Comparison of ENCODE assay signal across 16 mouse cellular contexts in the genomic region with DNA sequence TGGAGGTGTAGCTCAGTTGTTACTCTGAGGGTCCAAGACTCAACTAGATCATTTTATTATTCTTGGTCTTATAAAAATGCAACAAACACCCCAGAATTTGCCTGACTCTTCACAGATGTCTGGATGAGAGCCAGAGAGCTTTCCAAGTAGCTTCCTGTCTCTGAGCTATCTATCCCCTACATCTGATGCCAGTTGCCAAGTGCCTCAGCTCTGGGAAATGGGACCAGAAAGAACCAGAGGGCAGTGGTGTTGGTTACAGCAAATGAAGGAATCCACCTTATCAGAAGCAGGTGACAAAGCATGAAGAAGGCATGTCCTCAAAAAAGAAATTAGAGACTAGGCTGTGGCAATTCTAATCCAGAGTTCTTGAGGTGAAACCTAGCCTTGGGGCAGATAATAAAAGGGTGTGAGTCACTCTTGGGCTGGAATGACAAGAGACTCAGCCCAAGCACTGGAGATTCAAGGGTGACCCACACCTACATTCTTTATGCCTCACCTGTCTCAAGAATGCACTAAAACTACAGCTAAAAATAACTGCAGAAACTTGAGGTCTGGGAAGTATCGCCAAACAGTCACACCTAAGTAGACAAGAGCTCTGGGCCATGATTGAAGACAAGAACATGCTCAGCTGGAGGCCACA. TPM values are rescaled to one million over a fixed set of nuclear protein-coding genes. Genes with fewer than 3 reads are reported as not detected.
DNase-seq lines count a peak whose midpoint lies in the region; ATAC-seq and TF ChIP-seq lines count a peak whose summit lies in the region.
"Had no signal": no experiment of that assay in that cellular context is flagged by ENCODE, and none has a peak within 500 bp of the region (broad histone marks: within the 10 kb centered on the region; RNA-seq: fewer than 3 reads in every experiment).

No protein-coding gene starts in this region.

- DNase-seq in kidney, postnatal 10 days, result no peak
- DNase-seq in MN1 (ENCODE audit: low spot score), result peak; percentile 19
- peak; percentile 32 to 41 for DNase-seq in lung, postnatal 4 days
- DNase-seq in gastrocnemius, postnatal 25 days, result no peak
- DNase-seq in hindbrain, postnatal 0 days (ENCODE audit: low spot score), result no peak
- no peak for DNase-seq in hindbrain, embryonic 11.5 days (ENCODE audit: low spot score)
- DNase-seq: adrenal gland, postnatal 10 days; cerebellum, postnatal 14 days; heart, postnatal 14 days; liver, embryonic 13.5 days; thymus, adult 2 months had no signal

- no peaks in the 10 kb centered on the region for H3K27me3 ChIP-seq in kidney, embryonic 16.5 days (ENCODE audit: insufficient read depth, low read length)
- no peaks in the 10 kb centered on the region for H3K27me3 ChIP-seq in intestine, embryonic 15.5 days (replicated peaks)
- H3K27me3 ChIP-seq in hindbrain, postnatal 0 days (ENCODE audit: insufficient read depth, low read length), result no peaks in the 10 kb centered on the region
- H3K27me3 ChIP-seq in hindbrain, embryonic 11.5 days (ENCODE audit: control insufficient read depth, insufficient read depth, low read length), result no peaks in the 10 kb centered on the region
- H3K27me3 ChIP-seq: embryonic facial prominence, embryonic 12.5 days; liver, embryonic 13.5 days had no signal

- no peak for TF ChIP-seq CTCF in hindbrain, postnatal 0 days (IDR thresholded peaks at IDR 0.05; ENCODE audit: low read depth)

- peak overlapping the region; percentile 49; the same call in 1 of the 2 replicates for H3K27ac ChIP-seq in kidney, embryonic 16.5 days (ENCODE audit: low read length)
- H3K27ac ChIP-seq in intestine, embryonic 15.5 days, result peak overlapping the region; percentile 60; the same call in 1 of the 2 replicates
- no peak overlapping the region for H3K27ac ChIP-seq in hindbrain, postnatal 0 days
- no peak overlapping the region for H3K27ac ChIP-seq in hindbrain, embryonic 11.5 days (ENCODE audit: low read depth, low read length)
- H3K27ac ChIP-seq: embryonic facial prominence, embryonic 12.5 days; forebrain, embryonic 10.5 days; liver, embryonic 13.5 days; midbrain, embryonic 10.5 days had no signal

- WGBS in kidney, embryonic 16.5 days, result 59% methylated on average over 1 of the region's 1 CpGs
- WGBS in intestine, embryonic 15.5 days, result 58% methylated on average over 1 of the region's 1 CpGs
- WGBS in hindbrain, postnatal 0 days, result 100% methylated on average over 1 of the region's 1 CpGs
- WGBS in hindbrain, embryonic 11.5 days, result 92% methylated on average over 1 of the region's 1 CpGs

- H3K4me1 ChIP-seq in kidney, embryonic 16.5 days (ENCODE audit: insufficient read depth, low read length), result peaks cover 2% of the 10 kb centered on the region; the same call in 1 of the 2 replicates
- H3K4me1 ChIP-seq in intestine, embryonic 15.5 days (replicated peaks), result 0 out of 2 replicates have a peak, but pooled peaks cover 10% of the 10 kb centered on the region
- no peaks in the 10 kb centered on the region for H3K4me1 ChIP-seq in hindbrain, postnatal 0 days (ENCODE audit: insufficient read depth, low read length)
- no peaks in the 10 kb centered on the region for H3K4me1 ChIP-seq in hindbrain, embryonic 11.5 days (replicated peaks; ENCODE audit: control insufficient read depth, insufficient read depth, low read length)
- H3K4me1 ChIP-seq: embryonic facial prominence, embryonic 12.5 days; forebrain, embryonic 10.5 days; liver, embryonic 13.5 days; midbrain, embryonic 10.5 days had no signal

- no peak for ATAC-seq in kidney, embryonic 16.5 days (ENCODE audit: low FRiP score, low TSS enrichment)
- peak; percentile 63 for ATAC-seq in intestine, embryonic 15.5 days
- no peak for ATAC-seq in hindbrain, postnatal 0 days
- ATAC-seq in hindbrain, embryonic 11.5 days (ENCODE audit: low FRiP score), result no peak

- peaks cover 45% of the 10 kb centered on the region for H3K36me3 ChIP-seq in kidney, embryonic 16.5 days (ENCODE audit: insufficient read depth, low read length)
- peaks cover 32% of the 10 kb centered on the region for H3K36me3 ChIP-seq in intestine, embryonic 15.5 days
- peaks cover 38% of the 10 kb centered on the region for H3K36me3 ChIP-seq in hindbrain, postnatal 0 days (ENCODE audit: insufficient read depth, low read length)
- peaks cover 5% of the 10 kb centered on the region; the same call in 1 of the 2 replicates for H3K36me3 ChIP-seq in hindbrain, embryonic 11.5 days (ENCODE audit: control insufficient read depth, insufficient read depth, low read length)

- H3K9ac ChIP-seq in kidney, embryonic 16.5 days (replicated peaks; ENCODE audit: low read length), result no peak overlapping the region
- H3K9ac ChIP-seq in intestine, embryonic 15.5 days, result no peak overlapping the region
- H3K9ac ChIP-seq in hindbrain, postnatal 0 days (replicated peaks; ENCODE audit: low read length), result no peak overlapping the region
- H3K9ac ChIP-seq in hindbrain, embryonic 11.5 days (ENCODE audit: low read depth, low read length), result no peak overlapping the region
- H3K9ac ChIP-seq: embryonic facial prominence, embryonic 12.5 days; liver, embryonic 13.5 days had no signal

- no peaks in the 10 kb centered on the region for H3K9me3 ChIP-seq in kidney, embryonic 16.5 days (ENCODE audit: low read length)
- H3K9me3 ChIP-seq in intestine, embryonic 15.5 days, result no peaks in the 10 kb centered on the region
- H3K9me3 ChIP-seq in hindbrain, postnatal 0 days (ENCODE audit: low read length), result no peaks in the 10 kb centered on the region
- H3K9me3 ChIP-seq in hindbrain, embryonic 11.5 days (ENCODE audit: control insufficient read depth, low read length), result no peaks in the 10 kb centered on the region
- H3K9me3 ChIP-seq: embryonic facial prominence, embryonic 12.5 days; forebrain, embryonic 10.5 days; liver, embryonic 13.5 days; midbrain, embryonic 10.5 days had no signal

- no peak overlapping the region for H3K4me2 ChIP-seq in kidney, embryonic 16.5 days (replicated peaks; ENCODE audit: low read depth, low read length)
- no peak overlapping the region for H3K4me2 ChIP-seq in intestine, embryonic 15.5 days (replicated peaks)
- no peak overlapping the region for H3K4me2 ChIP-seq in hindbrain, postnatal 0 days (ENCODE audit: low read depth, low read length)
- H3K4me2 ChIP-seq in hindbrain, embryonic 11.5 days (replicated peaks; ENCODE audit: low read depth, low read length), result no peak overlapping the region
- H3K4me2 ChIP-seq: embryonic facial prominence, embryonic 12.5 days; liver, embryonic 13.5 days had no signal

- no peak overlapping the region for H3K4me3 ChIP-seq in kidney, embryonic 16.5 days (ENCODE audit: low read length)
- no peak overlapping the region for H3K4me3 ChIP-seq in intestine, embryonic 15.5 days (replicated peaks)
- H3K4me3 ChIP-seq in hindbrain, postnatal 0 days (ENCODE audit: low read length), result no peak overlapping the region
- H3K4me3 ChIP-seq in hindbrain, embryonic 11.5 days (ENCODE audit: low read depth, low read length), result no peak overlapping the region
- H3K4me3 ChIP-seq: embryonic facial prominence, embryonic 12.5 days; forebrain, embryonic 10.5 days; liver, embryonic 13.5 days; midbrain, embryonic 10.5 days had no signal

RNA-seq across cellular contexts. Expression of gene Ddx47, which starts 13.5 kb away (rescaled TPM):
- 126 TPM in 2 replicates for polyA plus RNA-seq in kidney, embryonic 16.5 days (2015; fragmentation: Nextera tagmentation; extraction: Ambion mirVana)
- polyA plus RNA-seq in intestine, embryonic 15.5 days (2015; fragmentation: Nextera tagmentation; extraction: Ambion mirVana), result 97.4 and 99.7 TPM in 2 replicates
- total RNA-seq in gastrocnemius, postnatal 25 days (2021), result 10 to 100 TPM; 26.1 to 26.4 TPM
- total RNA-seq in hindbrain, postnatal 0 days (2014; rRNA removed), result 21.7 and 40.5 TPM in 2 replicates
- 60.5 TPM in 2 replicates for polyA plus RNA-seq in hindbrain, postnatal 0 days (2015; fragmentation: Nextera tagmentation; extraction: Ambion mirVana)
- polyA plus RNA-seq in hindbrain, embryonic 11.5 days (2014; fragmentation: Nextera tagmentation; extraction: Ambion mirVana), result 101 and 102 TPM in 2 replicates

RNA-seq across cellular contexts. Expression of gene Gprc5a, which starts 40.5 kb away (rescaled TPM):
- polyA plus RNA-seq in kidney, embryonic 16.5 days (2015; fragmentation: Nextera tagmentation; extraction: Ambion mirVana), result 14.3 and 16.7 TPM in 2 replicates
- 8.8 and 10.9 TPM in 2 replicates for polyA plus RNA-seq in intestine, embryonic 15.5 days (2015; fragmentation: Nextera tagmentation; extraction: Ambion mirVana)
- under 1 TPM; 0.38 to 0.75 TPM for total RNA-seq in gastrocnemius, postnatal 25 days (2021)
- total RNA-seq in hindbrain, postnatal 0 days (2014; rRNA removed), result 0.25 and 0.63 TPM in 2 replicates
- 0.30 and 0.35 TPM in 2 replicates for polyA plus RNA-seq in hindbrain, postnatal 0 days (2015; fragmentation: Nextera tagmentation; extraction: Ambion mirVana)
- 2.3 and 3.7 TPM in 2 replicates for polyA plus RNA-seq in hindbrain, embryonic 11.5 days (2014; fragmentation: Nextera tagmentation; extraction: Ambion mirVana)

RNA-seq across cellular contexts. Expression of gene Apold1, which starts 43.4 kb away (rescaled TPM):
- 3.7 and 4.4 TPM in 2 replicates for polyA plus RNA-seq in kidney, embryonic 16.5 days (2015; fragmentation: Nextera tagmentation; extraction: Ambion mirVana)
- 3.5 and 3.6 TPM in 2 replicates for polyA plus RNA-seq in intestine, embryonic 15.5 days (2015; fragmentation: Nextera tagmentation; extraction: Ambion mirVana)
- total RNA-seq in gastrocnemius, postnatal 25 days (2021), result 1 to 10 TPM; 1.4 to 1.9 TPM
- 6.3 and 7.0 TPM in 2 replicates for total RNA-seq in hindbrain, postnatal 0 days (2014; rRNA removed)
- 4.2 and 4.8 TPM in 2 replicates for polyA plus RNA-seq in hindbrain, postnatal 0 days (2015; fragmentation: Nextera tagmentation; extraction: Ambion mirVana)
- 3.0 and 3.7 TPM in 2 replicates for polyA plus RNA-seq in hindbrain, embryonic 11.5 days (2014; fragmentation: Nextera tagmentation; extraction: Ambion mirVana)

Comparison
In these comparisons a context has a peak if more than half of its experiments do, and no peak if none do; other contexts are left out.
1. H3K27ac ChIP-seq: peak in kidney, embryonic 16.5 days (single experiment) and intestine, embryonic 15.5 days (single experiment); none in hindbrain, postnatal 0 days (single experiment) and hindbrain, embryonic 11.5 days (single experiment).
2. DNase-seq: peak in MN1 (single experiment) and lung, postnatal 4 days (2 of 2); none in kidney, postnatal 10 days (single experiment), gastrocnemius, postnatal 25 days (single experiment), hindbrain, postnatal 0 days (single experiment) and hindbrain, embryonic 11.5 days (single experiment).